Mouse (Mus musculus) CH12.LX (cell line): ENCODE measurements around the gene Oxsm.

Source experiments
- EP300 ChIP-seq: IDR thresholded peaks from 2 replicates; pipeline ENCODE4 v1.6.1; 2011; ENCODE audit warnings: low read length, improper control_type of control experiment
- POLR2AphosphoS2 ChIP-seq: IDR thresholded peaks from 2 replicates; pipeline ENCODE4 v1.6.1; 2011; ENCODE audit warnings: low read depth, low read length, improper control_type of control experiment
- ZC3H11A ChIP-seq: IDR thresholded peaks from 2 replicates; pipeline ENCODE4 v1.6.1; 2012; ENCODE audit warnings: low read depth, mild to moderate bottlenecking, inconsistent platforms, low read length, improper control_type of control experiment
- ZNF384 ChIP-seq: IDR thresholded peaks from 2 replicates; pipeline ENCODE4 v1.6.1; 2012; ENCODE audit warnings: low read depth, low read length, improper control_type of control experiment, inconsistent platforms

- TF ChIP-seq POLR2AphosphoS2, result no peak
- no peak for TF ChIP-seq EP300
- TF ChIP-seq ZNF384, result no peak
- no peak for TF ChIP-seq ZC3H11A
Observed at GRCm38 (mm10) chr14:16279196-16279595, 29.6 kb upstream of the Oxsm start.
